Comparison of ENCODE assay signal across 24 mouse cellular contexts in the genomic region with DNA sequence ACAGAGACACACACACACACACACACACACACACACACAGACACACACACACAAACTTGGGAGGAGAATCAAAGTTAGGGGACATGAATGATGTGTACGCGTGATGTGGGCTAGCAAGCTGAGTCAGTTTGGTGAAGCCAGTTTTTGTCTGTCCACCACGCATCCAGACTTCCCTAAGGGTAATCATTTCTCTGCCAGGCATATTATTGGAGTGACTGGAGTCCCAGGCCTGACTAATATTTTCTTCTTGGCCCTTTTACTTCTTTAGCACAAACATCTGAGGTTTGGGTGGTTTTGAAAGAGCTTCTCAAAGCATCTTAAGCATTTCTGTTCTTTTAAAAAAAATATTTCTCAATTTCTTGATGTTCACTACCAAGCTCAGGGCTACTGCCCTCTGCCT.
"Had no signal": no experiment of that assay in that cellular context is flagged by ENCODE, and none has a peak within 500 bp of the region (broad histone marks: within the 10 kb centered on the region; RNA-seq: fewer than 3 reads in every experiment).

No protein-coding gene starts in this region.

- H3K4me3 ChIP-seq: heart, adult 2 months; heart, embryonic 13.5 days; heart, embryonic 15.5 days; hindbrain, embryonic 10.5 days; hindbrain, embryonic 12.5 days; intestine, embryonic 15.5 days; kidney, embryonic 15.5 days; limb, embryonic 13.5 days; limb, embryonic 15.5 days; liver, embryonic 12.5 days had no signal

- H3K27me3 ChIP-seq: heart, embryonic 13.5 days; heart, embryonic 15.5 days; hindbrain, embryonic 12.5 days; intestine, embryonic 15.5 days; kidney, embryonic 15.5 days; limb, embryonic 13.5 days; limb, embryonic 15.5 days; liver, embryonic 12.5 days had no signal

- H3K9me3 ChIP-seq: heart, embryonic 13.5 days; heart, embryonic 15.5 days; hindbrain, embryonic 10.5 days; hindbrain, embryonic 12.5 days; intestine, embryonic 15.5 days; kidney, embryonic 15.5 days; limb, embryonic 13.5 days; limb, embryonic 15.5 days; liver, embryonic 12.5 days had no signal

- H3K27ac ChIP-seq: heart, adult 2 months; heart, embryonic 13.5 days; heart, embryonic 15.5 days; hindbrain, embryonic 10.5 days; hindbrain, embryonic 12.5 days; hindbrain, embryonic 14.5 days; intestine, embryonic 15.5 days; kidney, embryonic 15.5 days; kidney, postnatal 0 days; limb, embryonic 13.5 days; limb, embryonic 15.5 days; liver, embryonic 12.5 days; liver, embryonic 14.5 days had no signal

- H3K36me3 ChIP-seq: heart, embryonic 13.5 days; heart, embryonic 15.5 days; hindbrain, embryonic 10.5 days; hindbrain, embryonic 12.5 days; intestine, embryonic 15.5 days; kidney, embryonic 15.5 days; limb, embryonic 13.5 days; limb, embryonic 15.5 days; liver, embryonic 12.5 days had no signal

- DNase-seq: gastrocnemius, postnatal 25 days; heart, adult 2 months; heart, postnatal 14 days; heart, postnatal 4 days; kidney, adult 2 months; kidney, adult 9 months; kidney, postnatal 14 days; kidney, postnatal 4 days; layer of hippocampus, adult 9-11 months; layer of hippocampus, postnatal 36 days; left cerebral cortex, postnatal 4 days; lung, adult 18-20 months had no signal

- H3K4me1 ChIP-seq: hindbrain, embryonic 10.5 days; hindbrain, embryonic 12.5 days; kidney, embryonic 15.5 days; limb, embryonic 13.5 days had no signal
